Mouse (Mus musculus) embryonic fibroblast, embryonic 13.5 days (primary cell): ENCODE measurements around the gene Enox1. TPM values are rescaled to one million over a fixed set of nuclear protein-coding genes. Genes with fewer than 3 reads are reported as not detected.

ENCODE experiments used
- H3K27ac ChIP-seq: 2 replicates; pipeline ENCODE4 v1.5.1; 2012; ENCODE audit warnings: low read length, control low read depth, inconsistent platforms; ENCODE audit not compliant: insufficient read depth
- H3K4me1 ChIP-seq: 2 replicates; pipeline ENCODE4 v1.6.1; 2011; ENCODE audit warnings: low read length; ENCODE audit not compliant: control insufficient read depth, insufficient read depth
- H3K4me3 ChIP-seq: 2 replicates; pipeline ENCODE4 v1.5.1; 2011; ENCODE audit warnings: mild to moderate bottlenecking, control low read depth, low read length; ENCODE audit not compliant: insufficient read depth
- CTCF ChIP-seq: IDR thresholded peaks from 2 replicates; pipeline ENCODE4 v1.5.1; 2011; ENCODE audit warnings: mild to moderate bottlenecking, control low read depth, low read length, moderate library complexity, borderline replicate concordance; ENCODE audit not compliant: insufficient read depth
- POLR2A ChIP-seq: IDR thresholded peaks from 2 replicates; pipeline ENCODE4 v1.6.1; 2011; ENCODE audit warnings: low read depth, mild to moderate bottlenecking, control low read depth, low read length, moderate library complexity
- polyA plus RNA-seq: library from polyadenylated mRNA; stranded (reverse); fragments of >200 nt; gene quantifications from 2 replicates; pipeline ENCODE4 v1.2.4, GENCODE M21; 2011; ENCODE audit warnings: low read depth; ENCODE audit not compliant: missing spikeins, insufficient read length

Gene Enox1
- polyA plus RNA-seq, 1 experiment: 7.0 TPM

- TF ChIP-seq POLR2A (no peak), CTCF (no peak)
- no peak overlapping the region for H3K4me3 ChIP-seq
- no peaks in the 10 kb centered on the region for H3K4me1 ChIP-seq
- H3K27ac ChIP-seq: no peak overlapping the region
Observed at GRCm38 (mm10) chr14:77376731-77377130, 220.2 kb downstream of the Enox1 start.

GRCm38 (mm10) chr14:77377439-77377838 is 220.9 kb downstream of the Enox1 start:
- TF ChIP-seq CTCF (no peak), POLR2A (no peak)

GRCm38 (mm10) chr14:77377873-77378272 is 221.3 kb downstream of the Enox1 start:
- H3K4me1 ChIP-seq: no peaks in the 10 kb centered on the region
- H3K4me3 ChIP-seq: no peak overlapping the region
- H3K27ac ChIP-seq: no peak overlapping the region
- no peak for TF ChIP-seq POLR2A

More at GRCm38 (mm10) chr14:77377439-77377838, 220.9 kb downstream of the Enox1 start:
- Histone ChIP-seq H3K4me1 (no peaks in the 10 kb centered on the region), H3K27ac (no peak overlapping the region), H3K4me3 (no peak overlapping the region)

GRCm38 (mm10) chr14:77381532-77381931 is 225.0 kb downstream of the Enox1 start:
- no peaks in the 10 kb centered on the region for H3K4me1 ChIP-seq
- H3K27ac ChIP-seq: no peak overlapping the region
- no peak overlapping the region for H3K4me3 ChIP-seq
- TF ChIP-seq POLR2A: no peak
- no peak for TF ChIP-seq CTCF

- no peak overlapping the region for H3K27ac ChIP-seq
- no peaks in the 10 kb centered on the region for H3K4me1 ChIP-seq
- TF ChIP-seq CTCF (no peak), POLR2A (no peak)
- no peak overlapping the region for H3K4me3 ChIP-seq
Observed at GRCm38 (mm10) chr14:77385621-77386020, 229.1 kb downstream of the Enox1 start.

- H3K4me3 ChIP-seq: no peak overlapping the region
- no peak overlapping the region for H3K27ac ChIP-seq
- H3K4me1 ChIP-seq: no peaks in the 10 kb centered on the region
- no peak for TF ChIP-seq POLR2A
- no peak for TF ChIP-seq CTCF
Observed at GRCm38 (mm10) chr14:77387877-77388276, 231.3 kb downstream of the Enox1 start.

- TF ChIP-seq CTCF (no peak), POLR2A (no peak)
- Histone ChIP-seq H3K4me1 (no peaks in the 10 kb centered on the region), H3K4me3 (no peak overlapping the region), H3K27ac (no peak overlapping the region)
Observed at GRCm38 (mm10) chr14:77389276-77389675, 232.7 kb downstream of the Enox1 start.

- H3K4me1 ChIP-seq: no peaks in the 10 kb centered on the region
- H3K27ac ChIP-seq: no peak overlapping the region
- no peak for TF ChIP-seq CTCF
- no peak for TF ChIP-seq POLR2A
- no peak overlapping the region for H3K4me3 ChIP-seq
Observed at GRCm38 (mm10) chr14:77392476-77392875, 235.9 kb downstream of the Enox1 start.

DNA sequence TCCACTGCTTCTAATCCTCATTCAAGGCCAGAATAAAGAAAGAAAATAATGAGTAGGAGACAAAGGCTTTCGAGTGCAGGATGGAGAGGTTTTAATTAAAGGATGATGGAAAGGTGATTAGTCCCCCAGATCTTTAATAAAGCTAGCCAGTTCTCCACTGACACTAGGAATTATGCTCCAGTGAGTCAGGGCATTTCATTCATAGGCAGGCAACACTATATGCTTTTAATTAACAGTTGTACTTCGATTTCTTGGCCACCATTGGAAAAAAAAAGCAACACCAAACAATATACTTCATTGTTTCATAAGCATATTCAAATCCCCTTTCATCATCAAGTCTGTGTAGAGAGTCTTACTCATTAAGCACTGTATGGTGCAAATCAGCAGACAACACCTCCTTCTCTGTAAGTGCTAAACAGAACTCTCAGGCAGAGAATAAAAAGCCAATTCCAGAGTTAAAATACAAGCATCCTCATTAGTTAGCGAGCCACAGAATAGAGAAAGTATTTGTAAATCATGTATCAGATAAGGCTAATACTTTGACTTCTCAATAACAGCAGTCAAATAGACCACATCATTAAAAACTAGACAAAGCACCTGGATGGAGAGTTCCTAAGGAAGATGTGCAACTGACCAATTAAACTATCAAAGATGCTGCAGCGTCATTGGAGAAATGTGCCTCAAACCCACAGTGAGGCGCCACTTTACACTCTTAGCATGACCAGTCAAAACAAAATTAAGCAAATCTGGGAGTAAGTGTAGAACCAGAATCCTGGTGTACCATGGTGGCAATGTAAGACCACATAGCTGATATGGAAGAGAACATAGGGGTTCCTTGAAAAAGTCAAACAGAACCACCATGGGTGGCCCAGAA is 249.9 kb downstream of the Enox1 start:
- no peak for TF ChIP-seq CTCF
- TF ChIP-seq POLR2A: no peak
- Histone ChIP-seq H3K4me1 (no peaks in the 10 kb centered on the region), H3K4me3 (no peak overlapping the region), H3K27ac (no peak overlapping the region)

DNA sequence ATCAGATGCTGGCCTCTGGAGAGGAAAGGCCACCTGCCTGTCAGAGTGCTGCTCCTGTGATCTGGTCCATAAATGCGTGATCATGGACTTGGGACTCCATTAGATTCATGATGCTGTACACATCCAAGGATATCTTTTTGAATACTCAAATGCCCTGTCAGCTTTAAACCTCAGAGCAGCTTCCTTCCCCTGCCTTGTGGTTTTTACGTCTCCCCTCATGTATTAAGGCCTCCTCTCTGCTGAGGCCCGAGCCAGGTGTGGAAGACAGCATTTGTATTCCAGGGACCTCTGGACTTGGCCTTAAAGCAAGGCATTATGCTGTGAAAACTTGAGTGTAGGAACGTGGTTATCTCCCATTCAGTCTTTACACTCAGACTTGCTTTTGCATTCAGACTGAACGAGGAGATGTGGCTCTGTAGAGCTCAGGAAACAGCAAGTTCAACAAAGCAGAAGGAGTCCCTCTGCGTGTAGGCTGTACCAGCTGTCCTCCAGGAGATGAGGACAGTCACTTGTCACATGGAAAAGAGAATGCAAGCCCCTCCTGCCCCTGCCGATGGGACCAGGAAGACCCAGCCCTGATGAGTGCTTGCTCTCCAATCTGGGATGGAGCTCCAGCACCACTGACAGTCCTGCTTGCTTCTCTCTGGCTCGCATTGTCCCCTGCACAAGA is 252.8 kb downstream of the Enox1 start:
- no peak overlapping the region for H3K27ac ChIP-seq
- H3K4me1 ChIP-seq: no peaks in the 10 kb centered on the region
- TF ChIP-seq CTCF (no peak), POLR2A (no peak)
- no peak overlapping the region for H3K4me3 ChIP-seq

DNA sequence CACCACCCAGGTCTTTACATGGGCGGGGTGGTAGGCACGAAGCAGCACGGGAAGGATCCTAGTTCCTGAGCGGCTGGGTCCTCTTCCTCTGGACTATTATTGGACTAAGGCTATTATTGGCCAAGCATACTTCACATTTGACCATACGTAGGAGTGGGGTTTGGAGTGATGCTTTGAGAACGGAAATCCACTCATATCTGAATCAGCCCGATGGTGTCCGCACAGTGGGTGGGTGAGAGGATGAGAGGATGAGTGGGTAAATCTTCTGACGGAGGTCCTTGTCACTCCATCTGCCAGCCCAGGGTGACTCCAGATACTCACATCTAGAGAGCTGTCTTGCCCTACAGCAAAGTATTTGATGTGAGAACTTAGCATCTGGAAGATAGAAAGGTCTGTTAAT is 253.8 kb downstream of the Enox1 start:
- no peak for TF ChIP-seq CTCF
- TF ChIP-seq POLR2A: no peak
- H3K4me3 ChIP-seq: no peak overlapping the region
- H3K4me1 ChIP-seq: no peaks in the 10 kb centered on the region
- H3K27ac ChIP-seq: no peak overlapping the region
